Mouse (Mus musculus) lung, adult 2 months (tissue): ENCODE results near the gene Gm20388. TPM values are rescaled to one million over a fixed set of nuclear protein-coding genes. Genes with fewer than 3 reads are reported as not detected.

Source experiments
- DNase-seq: peaks from one replicate; pipeline ENCODE4 v3.0.0; 2022
- H3K4me1 ChIP-seq: fragments of 200-500 bp; 2 replicates; pipeline ENCODE4 v1.6.1; 2011; ENCODE audit warnings: low read length; ENCODE audit not compliant: control insufficient read depth, insufficient read depth
- H3K4me3 ChIP-seq: fragments of 200-500 bp; replicated peaks from 2 replicates; pipeline ENCODE3; 2011; ENCODE audit warnings: low read depth, mild to moderate bottlenecking, control low read depth, low read length; ENCODE audit errors: extremely low read depth
- CTCF ChIP-seq: fragments of 200-500 bp; IDR thresholded peaks from 2 replicates; pipeline ENCODE4 v1.5.1; 2011; ENCODE audit warnings: mild to moderate bottlenecking, low read length, control low read depth; ENCODE audit not compliant: insufficient read depth
- POLR2A ChIP-seq: fragments of 200-500 bp; IDR thresholded peaks from 2 replicates; pipeline ENCODE4 v1.6.1; 2011; ENCODE audit warnings: low read depth, mild to moderate bottlenecking, control low read depth, low read length, borderline replicate concordance; ENCODE audit errors: extremely low read depth
- WGBS: fragments of 180-500 bp; shearing (Covaris S2); methylation state at CpG from one replicate; pipeline ENCODE4 v1.1.7; 2018; 5-methylcytosine and 5-hydroxymethylcytosine counted together
- polyA plus RNA-seq: library from polyadenylated mRNA; depleted of rRNA; stranded (reverse); fragments of >200 nt; gene quantifications from 2 replicates; pipeline ENCODE4 v1.2.3, GENCODE M21; 2012

The Gm20388 gene
- polyA plus RNA-seq, 1 experiment = 67.8 TPM

GRCm38 (mm10) chr8:119984085-119984484 is 73.4 kb downstream of the Gm20388 start:
- DNase-seq = no peak

DNA sequence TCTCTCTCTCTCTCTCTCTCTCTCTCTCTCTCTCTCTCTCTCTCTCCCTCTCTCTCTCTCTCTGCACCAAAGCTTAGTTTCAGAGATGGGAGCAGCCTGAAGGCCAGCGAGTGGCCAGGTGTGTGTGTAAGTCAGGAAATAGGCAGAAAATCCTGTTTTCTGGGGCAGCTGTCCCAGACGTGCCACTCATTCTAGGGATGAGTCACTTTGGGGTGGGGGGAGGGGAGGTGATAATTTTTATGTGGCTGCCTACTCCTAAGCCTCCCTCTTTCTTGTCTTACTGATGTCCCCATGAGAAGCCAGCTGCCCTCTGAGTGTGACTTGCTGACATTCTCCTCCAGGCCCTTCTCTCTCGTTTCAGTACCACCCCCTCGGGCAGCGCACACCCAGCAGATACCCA is 75.5 kb downstream of the Gm20388 start:
- 65% methylated on average over 5 of the region's 5 CpGs for WGBS
- DNase-seq = no peak
- Histone ChIP-seq H3K4me3 (no peak overlapping the region), H3K4me1 (no peaks in the 10 kb centered on the region)
- TF ChIP-seq CTCF (no peak), POLR2A (no peak)

More at GRCm38 (mm10) chr8:119984085-119984484, 73.4 kb downstream of the Gm20388 start:
- TF ChIP-seq CTCF (peak; percentile 50), POLR2A (no peak)
- Histone ChIP-seq H3K4me3 (no peak overlapping the region), H3K4me1 (no peaks in the 10 kb centered on the region)

DNA sequence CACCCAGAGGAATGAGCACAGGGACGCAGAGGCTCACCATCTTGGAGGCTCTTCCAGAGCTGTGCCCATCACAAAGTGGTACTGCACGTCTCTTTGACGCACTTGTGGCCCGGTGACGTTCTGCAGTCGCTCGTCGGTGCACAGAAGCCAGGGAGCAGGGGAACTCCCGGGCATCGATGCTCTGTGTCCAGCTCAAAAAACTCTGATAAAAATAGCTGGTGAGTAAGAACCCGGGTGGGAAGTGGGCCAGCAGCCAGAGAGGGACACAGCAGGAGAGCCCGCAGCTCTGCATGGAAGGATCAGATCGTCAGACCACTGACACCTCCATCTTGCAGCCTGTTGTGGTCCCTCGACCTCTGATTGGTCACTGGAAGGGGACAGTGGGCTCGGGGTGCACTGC is 77.4 kb downstream of the Gm20388 start:
- H3K4me3 ChIP-seq = no peak overlapping the region
- WGBS = 54% methylated on average over 15 of the region's 15 CpGs
- DNase-seq = no peak
- H3K4me1 ChIP-seq = no peaks in the 10 kb centered on the region
- TF ChIP-seq POLR2A (no peak), CTCF (no peak)

DNA sequence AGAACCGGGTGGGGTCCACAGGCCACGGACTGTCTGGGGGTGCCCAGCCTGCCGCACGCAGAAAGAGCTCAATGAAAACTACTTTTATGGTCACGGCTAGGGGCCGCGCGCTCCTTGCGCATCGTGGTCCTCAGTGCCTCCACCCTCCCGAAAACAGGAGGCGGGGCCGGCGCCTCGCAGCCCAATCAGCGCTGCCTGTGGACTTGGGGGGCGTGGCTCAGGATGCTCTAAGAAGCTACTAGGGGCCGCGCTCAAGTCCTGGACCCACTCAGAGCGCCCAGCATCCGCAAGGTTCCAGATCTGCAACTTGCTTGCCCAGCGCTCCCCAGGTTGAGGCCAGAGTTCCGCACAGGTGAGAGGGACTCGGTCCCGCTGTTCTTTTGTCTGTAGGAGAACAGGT is 81.6 kb downstream of the Gm20388 start, which contains the start of gene Crispld2:
Gene Crispld2 (plus strand): TSS at position 190 of the 400 bp plus-strand sequence.
- Histone ChIP-seq H3K4me3 (peak within 1 kb of the TSS; percentile 48), H3K4me1 (no peaks in the 10 kb centered on the region)
- 1% methylated on average over 25 of the region's 25 CpGs for WGBS
- TF ChIP-seq POLR2A = peak; percentile 68; the same call in 1 of the 2 replicates
- TF ChIP-seq CTCF = no peak
- peak; percentile 40 for DNase-seq

DNA sequence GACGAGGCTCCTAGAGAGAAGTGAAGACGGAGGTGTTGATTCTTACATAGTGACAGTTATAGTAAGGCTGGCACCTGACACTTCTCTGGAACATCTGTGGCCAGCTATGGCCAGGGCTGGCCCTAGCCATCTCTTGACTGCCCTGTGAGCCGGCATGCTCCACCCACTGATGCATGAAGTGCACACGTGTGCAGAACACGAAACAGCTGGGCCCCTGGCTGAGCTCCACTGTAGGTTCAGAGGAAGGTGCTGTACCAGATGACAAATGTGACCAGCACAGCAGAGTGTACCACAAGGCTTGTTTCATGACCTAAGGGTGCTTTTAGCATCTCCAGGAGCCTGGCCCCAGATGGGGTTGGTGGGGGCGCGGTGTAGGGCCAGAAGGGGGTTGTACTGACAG is 83.5 kb downstream of the Gm20388 start:
- no peak for TF ChIP-seq CTCF
- TF ChIP-seq POLR2A = no peak
- 52% methylated on average over 7 of the region's 7 CpGs for WGBS
- Histone ChIP-seq H3K4me1 (no peaks in the 10 kb centered on the region), H3K4me3 (no peak overlapping the region)
- DNase-seq = no peak

DNA sequence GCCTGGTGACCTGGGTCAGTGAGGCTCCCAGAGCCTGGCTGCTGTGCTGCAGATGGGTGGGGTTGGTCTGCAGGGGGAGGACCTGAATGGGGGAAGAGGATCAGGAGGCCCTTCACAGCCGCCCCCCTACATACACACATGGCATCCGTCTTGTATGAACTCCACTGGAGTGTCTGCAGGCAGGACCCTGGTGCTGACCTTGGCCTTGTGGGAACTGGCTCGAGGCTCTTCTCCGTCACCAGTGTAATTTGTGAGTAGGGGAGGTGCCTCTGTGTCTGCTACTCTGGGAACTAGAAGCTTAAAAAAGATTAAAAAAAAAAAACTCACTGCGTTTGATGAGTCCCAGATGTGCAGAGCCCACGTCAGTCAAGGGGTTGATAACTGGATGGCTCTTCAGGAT is 83.9 kb downstream of the Gm20388 start:
- H3K4me1 ChIP-seq = no peaks in the 10 kb centered on the region
- WGBS = 53% methylated on average over 6 of the region's 6 CpGs
- no peak overlapping the region for H3K4me3 ChIP-seq
- TF ChIP-seq CTCF = no peak
- no peak for TF ChIP-seq POLR2A
- no peak for DNase-seq

GRCm38 (mm10) chr8:119997266-119997665 is 86.6 kb downstream of the Gm20388 start:
- 80% methylated on average over 4 of the region's 4 CpGs for WGBS
- TF ChIP-seq CTCF (no peak), POLR2A (no peak)
- Histone ChIP-seq H3K4me3 (no peak overlapping the region), H3K4me1 (no peaks in the 10 kb centered on the region)
- no peak for DNase-seq

DNA sequence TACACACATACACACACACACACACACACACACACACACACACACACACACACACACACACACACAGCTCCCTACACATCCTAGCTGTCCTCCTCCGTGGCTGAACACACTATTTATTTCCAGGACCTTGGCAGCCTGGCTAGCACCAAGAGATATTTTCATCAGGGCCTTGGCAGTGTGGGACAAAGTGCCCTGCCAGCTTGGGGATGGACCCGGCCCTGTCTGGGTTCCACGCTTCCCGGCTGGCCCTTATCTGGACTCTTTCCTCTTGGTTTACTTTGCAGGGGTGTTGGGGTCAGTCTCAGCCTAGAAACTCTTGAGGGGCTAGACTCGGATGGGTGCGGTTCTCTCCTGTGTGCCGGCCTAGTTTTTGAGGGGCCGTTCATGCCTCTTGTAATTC is 89.8 kb downstream of the Gm20388 start:
- WGBS = 28% methylated on average over 8 of the region's 8 CpGs
- no peak for TF ChIP-seq POLR2A
- TF ChIP-seq CTCF = no peak
- Histone ChIP-seq H3K4me1 (peaks cover 2% of the 10 kb centered on the region; the same call in 1 of the 2 replicates), H3K4me3 (no peak overlapping the region)
- no peak for DNase-seq

DNA sequence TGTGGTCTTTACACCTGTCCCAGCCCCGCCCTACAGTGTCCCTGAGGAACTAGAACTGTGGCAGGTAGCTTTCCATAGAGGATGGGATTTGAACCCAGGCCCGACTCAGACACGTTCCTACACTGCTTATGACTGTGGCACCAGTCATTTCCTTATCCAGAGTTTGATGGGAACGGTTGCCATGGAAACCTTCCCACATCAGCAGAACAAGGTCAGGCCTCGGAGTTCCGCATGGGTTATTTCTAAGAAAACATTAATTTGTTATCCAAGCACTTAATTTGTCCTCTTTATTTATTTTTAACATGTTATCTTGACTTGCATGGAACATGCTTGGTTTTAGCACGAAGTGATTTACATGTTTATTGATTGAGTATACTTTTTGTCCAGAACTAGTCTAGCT is 91.1 kb downstream of the Gm20388 start:
- 59% methylated on average over 7 of the region's 7 CpGs for WGBS
- Histone ChIP-seq H3K4me3 (no peak overlapping the region), H3K4me1 (peaks cover 2% of the 10 kb centered on the region; the same call in 1 of the 2 replicates)
- DNase-seq = no peak
- TF ChIP-seq CTCF = no peak
- no peak for TF ChIP-seq POLR2A

DNA sequence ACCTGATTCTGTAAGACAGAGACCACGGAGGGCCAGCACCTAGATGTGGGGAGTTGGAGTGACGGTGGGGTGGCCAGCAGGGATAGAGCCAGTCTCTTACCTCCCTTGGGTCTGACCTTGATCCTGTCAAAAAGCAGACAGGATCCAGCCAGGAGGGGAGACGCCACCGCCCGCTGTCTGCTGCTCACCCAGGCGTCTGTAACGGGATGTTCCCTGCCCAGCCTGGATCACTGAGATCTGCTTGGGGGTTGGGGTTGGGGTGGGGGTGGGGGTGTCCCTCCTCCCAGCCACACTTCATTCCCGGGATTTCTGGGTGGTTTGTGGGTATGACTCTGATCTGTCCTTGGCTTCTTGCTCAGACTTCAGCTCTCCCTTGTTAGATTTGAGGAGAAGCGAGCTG is 91.7 kb downstream of the Gm20388 start:
- no peak for DNase-seq
- TF ChIP-seq POLR2A (no peak), CTCF (no peak)
- WGBS = 64% methylated on average over 9 of the region's 9 CpGs

More for the DNA sequence above, 91.7 kb downstream of the Gm20388 start:
- Histone ChIP-seq H3K4me1 (peaks cover 2% of the 10 kb centered on the region; the same call in 1 of the 2 replicates), H3K4me3 (no peak overlapping the region)
